Mouse (Mus musculus) midbrain, embryonic 12.5 days (tissue): ENCODE data around the gene Hydin. TPM values are rescaled to one million over a fixed set of nuclear protein-coding genes. Genes with fewer than 3 reads are reported as not detected.
"Not testable (repeated sequence)": the region's sequence is repeated elsewhere in the genome, so short reads cannot be mapped to it uniquely, and the experiment has no call there.

Experiments
- ATAC-seq: fragments of 200-750 bp; cut with Nextera tagmentation; 2 replicates; pipeline ENCODE4 v1.8.0; 2017; ENCODE audit warnings: low read depth, moderate TSS enrichment, moderate library complexity; ENCODE audit not compliant: low FRiP score
- H3K27ac ChIP-seq: fragments of 300-500 bp; sonication (generic); replicated peaks from 2 replicates; pipeline ENCODE4 v1.5.1; 2016; ENCODE audit warnings: mild to moderate bottlenecking
- H3K27me3 ChIP-seq: fragments of 300-500 bp; sonication (generic); 2 replicates; pipeline ENCODE4 v1.6.1; 2016; ENCODE audit warnings: mild to moderate bottlenecking
- H3K36me3 ChIP-seq: fragments of 300-500 bp; sonication (generic); 2 replicates; pipeline ENCODE4 v1.6.1; 2016
- H3K4me1 ChIP-seq: fragments of 300-500 bp; sonication (generic); 2 replicates; pipeline ENCODE4 v1.6.1; 2016
- H3K4me2 ChIP-seq: fragments of 300-500 bp; sonication (generic); replicated peaks from 2 replicates; pipeline ENCODE4 v1.6.1; 2016; ENCODE audit warnings: mild to moderate bottlenecking, moderate library complexity
- H3K4me3 ChIP-seq: fragments of 300-500 bp; sonication (generic); 2 replicates; pipeline ENCODE4 v1.5.1; 2016; ENCODE audit warnings: mild to moderate bottlenecking
- H3K9ac ChIP-seq: fragments of 300-500 bp; sonication (generic); replicated peaks from 2 replicates; pipeline ENCODE4 v1.6.1; 2016; ENCODE audit warnings: mild to moderate bottlenecking, moderate library complexity
- H3K9me3 ChIP-seq: fragments of 300-500 bp; sonication (generic); 2 replicates; pipeline ENCODE4 v1.6.1; 2016; ENCODE audit warnings: mild to moderate bottlenecking
- WGBS: fragments of 180-500 bp; shearing (Covaris S2); methylation state at CpG from one replicate; pipeline ENCODE4 v1.1.7; 2016; 5-methylcytosine and 5-hydroxymethylcytosine counted together
- polyA plus RNA-seq: library from polyadenylated mRNA; unstranded; fragments of >200 nt; fragmentation: Nextera tagmentation; extraction: Ambion mirVana; gene quantifications from 2 replicates; pipeline ENCODE4 v1.2.1, GENCODE M21; 2016

Gene Hydin
- polyA plus RNA-seq, 1 experiment from 2014 or later, result 0.03 TPM

DNA sequence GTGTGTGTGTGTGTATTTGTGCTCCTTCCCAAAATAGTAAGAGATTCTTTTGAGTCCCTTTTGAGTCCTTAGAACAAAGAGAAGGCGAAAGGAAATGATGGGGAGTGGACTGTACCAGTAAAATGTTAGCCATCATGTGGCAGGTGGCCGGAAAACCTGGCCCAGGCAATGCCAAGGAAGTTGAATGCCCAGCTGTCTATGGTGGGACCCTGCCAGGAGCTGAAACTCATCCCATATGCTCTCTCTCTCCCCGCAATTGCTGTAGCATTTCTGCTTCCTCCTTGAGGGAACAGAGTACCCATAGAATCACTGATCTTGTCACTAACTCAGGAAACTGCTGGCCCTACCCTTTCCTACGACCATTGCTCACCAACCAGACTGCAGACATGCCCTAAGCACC lies 271.1 kb downstream of the Hydin start:
- Histone ChIP-seq H3K4me3 (no peak overlapping the region), H3K4me2 (no peak overlapping the region), H3K36me3 (no peaks in the 10 kb centered on the region), H3K27me3 (no peaks in the 10 kb centered on the region), H3K27ac (no peak overlapping the region), H3K9ac (no peak overlapping the region), H3K9me3 (no peaks in the 10 kb centered on the region), H3K4me1 (no peaks in the 10 kb centered on the region)
- ATAC-seq, result no peak
- 84% methylated on average over 4 of the region's 4 CpGs for WGBS

DNA sequence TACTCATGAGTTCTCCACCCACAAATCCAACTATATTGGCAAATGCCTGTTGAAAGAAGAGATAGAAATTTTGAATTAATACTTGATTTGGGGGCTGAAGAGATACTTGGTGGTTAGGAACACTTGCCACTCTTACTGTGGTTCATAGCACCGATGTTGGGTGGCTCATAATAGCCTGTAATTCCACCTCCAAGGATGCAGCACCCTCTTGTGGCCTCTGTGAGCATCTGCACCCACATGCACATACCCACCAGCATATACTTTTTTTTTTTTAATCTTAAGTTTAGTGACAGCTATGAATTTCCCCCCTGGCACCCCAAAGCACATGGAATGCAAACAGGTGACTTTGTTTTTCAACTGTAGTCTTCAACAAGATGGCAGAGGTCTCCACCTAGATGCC lies 283.6 kb downstream of the Hydin start:
- Histone ChIP-seq H3K4me2 (no peak overlapping the region), H3K4me3 (no peak overlapping the region), H3K9ac (no peak overlapping the region), H3K9me3 (peaks cover 7% of the 10 kb centered on the region), H3K36me3 (no peaks in the 10 kb centered on the region), H3K4me1 (no peaks in the 10 kb centered on the region), H3K27me3 (no peaks in the 10 kb centered on the region), H3K27ac (no peak overlapping the region)
- ATAC-seq, result no peak
- 80% methylated on average over 1 of the region's 1 CpGs for WGBS

DNA sequence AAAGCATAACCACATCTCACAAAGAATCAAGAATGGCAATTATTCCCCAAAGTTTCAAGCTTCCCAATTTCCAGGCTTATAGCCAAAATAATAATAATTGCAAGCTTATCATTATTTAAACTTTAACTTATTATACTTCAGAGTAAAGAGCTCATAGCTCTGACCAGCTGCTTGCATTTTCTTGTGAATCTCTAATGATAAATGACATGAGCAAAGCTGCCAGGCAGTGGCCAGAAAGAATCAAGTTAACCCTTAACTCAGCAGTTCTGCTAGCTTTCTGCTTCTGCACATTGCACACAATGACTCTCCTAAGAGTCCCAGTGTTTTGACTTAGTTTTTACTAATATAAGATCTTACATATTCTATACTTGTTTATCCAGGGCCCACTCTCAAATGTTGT lies 285.3 kb downstream of the Hydin start:
- ATAC-seq, H3K27ac ChIP-seq, H3K4me1 ChIP-seq, H3K9me3 ChIP-seq, H3K4me2 ChIP-seq, H3K36me3 ChIP-seq, H3K4me3 ChIP-seq, H3K9ac ChIP-seq, H3K27me3 ChIP-seq: not testable (repeated sequence)

- Histone ChIP-seq H3K9me3 (no peaks in the 10 kb centered on the region), H3K4me2 (no peak overlapping the region), H3K36me3 (no peaks in the 10 kb centered on the region), H3K27ac (no peak overlapping the region), H3K9ac (no peak overlapping the region), H3K4me3 (no peak overlapping the region), H3K4me1 (no peaks in the 10 kb centered on the region), H3K27me3 (no peaks in the 10 kb centered on the region)
- 85% methylated on average over 9 of the region's 9 CpGs for WGBS
- ATAC-seq, result no peak
These were observed 325.9 kb downstream of the Hydin start for GRCm38 (mm10) chr8:110592641-110593040.

- H3K36me3 ChIP-seq, result no peaks in the 10 kb centered on the region
- ATAC-seq, result no peak
- WGBS, result 89% methylated on average over 6 of the region's 6 CpGs
- H3K4me2 ChIP-seq, result no peak overlapping the region
- no peaks in the 10 kb centered on the region for H3K4me1 ChIP-seq
- H3K4me3 ChIP-seq, result no peak overlapping the region
- no peak overlapping the region for H3K27ac ChIP-seq
- H3K27me3 ChIP-seq, result no peaks in the 10 kb centered on the region
- no peaks in the 10 kb centered on the region for H3K9me3 ChIP-seq
- no peak overlapping the region for H3K9ac ChIP-seq
These were observed 327.4 kb downstream of the Hydin start for GRCm38 (mm10) chr8:110594164-110594563.

DNA sequence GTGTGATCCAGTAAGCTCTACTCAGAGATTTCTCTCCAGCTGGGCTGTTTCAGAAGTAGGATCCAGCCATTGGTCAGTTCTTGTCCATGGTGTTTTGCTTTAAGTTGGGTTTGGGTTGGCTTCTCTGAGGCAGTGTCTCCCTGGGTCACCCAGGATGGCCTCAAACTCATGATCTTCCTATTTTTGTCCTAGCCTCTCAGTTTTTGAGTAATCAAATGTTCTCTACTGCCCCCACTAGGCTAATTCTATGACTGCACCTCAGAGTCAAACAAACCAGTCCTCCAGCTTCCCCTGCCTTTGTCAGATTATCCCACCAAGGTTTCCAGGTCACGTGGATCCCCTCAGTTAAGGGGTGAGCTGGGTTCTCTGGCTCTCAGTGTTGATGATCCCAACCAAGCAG lies 337.8 kb downstream of the Hydin start:
- Histone ChIP-seq H3K4me3 (no peak overlapping the region), H3K9ac (no peak overlapping the region), H3K27me3 (no peaks in the 10 kb centered on the region; the same call in 1 of the 2 replicates), H3K4me1 (no peaks in the 10 kb centered on the region), H3K9me3 (no peaks in the 10 kb centered on the region), H3K36me3 (no peaks in the 10 kb centered on the region), H3K4me2 (no peak overlapping the region), H3K27ac (no peak overlapping the region)
- 3% methylated on average over 1 of the region's 1 CpGs for WGBS
- ATAC-seq, result no peak

- Histone ChIP-seq H3K27ac (no peak overlapping the region), H3K4me3 (no peak overlapping the region), H3K27me3 (no peaks in the 10 kb centered on the region; the same call in 1 of the 2 replicates), H3K9ac (no peak overlapping the region), H3K4me2 (no peak overlapping the region), H3K36me3 (no peaks in the 10 kb centered on the region), H3K4me1 (no peaks in the 10 kb centered on the region), H3K9me3 (no peaks in the 10 kb centered on the region)
- WGBS, result 63% methylated on average over 6 of the region's 6 CpGs
- ATAC-seq, result no peak
These were observed 338.7 kb downstream of the Hydin start for GRCm38 (mm10) chr8:110605401-110606015.

GRCm38 (mm10) chr8:110615730-110616129 lies 349.0 kb downstream of the Hydin start:
- Histone ChIP-seq H3K4me3 (no peak overlapping the region), H3K27ac (no peak overlapping the region), H3K4me2 (no peak overlapping the region), H3K4me1 (peaks cover 19% of the 10 kb centered on the region), H3K9ac (no peak overlapping the region), H3K36me3 (no peaks in the 10 kb centered on the region), H3K9me3 (no peaks in the 10 kb centered on the region), H3K27me3 (peaks cover 13% of the 10 kb centered on the region)
- 85% methylated on average over 3 of the region's 3 CpGs for WGBS
- no peak for ATAC-seq

DNA sequence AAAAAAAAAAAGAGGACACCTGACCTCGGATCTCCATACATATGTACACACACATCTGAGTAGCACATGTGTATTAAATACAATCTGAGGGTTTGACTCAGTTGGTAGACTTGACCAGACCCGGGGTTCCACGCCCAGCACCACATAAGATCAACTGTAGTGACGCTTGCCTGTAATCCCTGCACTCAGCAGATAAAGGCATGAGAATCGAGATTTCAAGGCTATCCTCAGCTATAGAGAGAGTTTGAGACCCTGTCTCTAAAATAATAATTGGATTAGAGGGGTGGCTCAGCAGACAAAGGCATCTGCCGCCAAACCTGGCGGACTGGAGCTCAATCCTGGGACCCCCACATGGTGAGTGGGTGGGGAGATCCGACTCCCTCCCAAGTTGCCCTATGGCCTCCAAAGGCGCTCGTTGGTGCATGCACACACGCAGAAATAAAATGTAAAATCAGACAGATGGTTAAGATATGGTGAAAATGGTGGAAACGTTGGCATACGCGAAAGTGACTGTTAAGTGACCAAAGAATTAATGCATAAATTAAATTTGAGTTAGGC lies 351.1 kb downstream of the Hydin start:
- Histone ChIP-seq H3K36me3 (no peaks in the 10 kb centered on the region), H3K27me3 (peaks cover 13% of the 10 kb centered on the region), H3K4me3 (peak overlapping the region; percentile 92), H3K27ac (peak overlapping the region; percentile 63), H3K9ac (peak overlapping the region; percentile 52), H3K4me1 (peaks cover 19% of the 10 kb centered on the region), H3K9me3 (no peaks in the 10 kb centered on the region), H3K4me2 (peak overlapping the region; percentile 69)
- ATAC-seq, result peak; percentile 69
- WGBS, result 18% methylated on average over 14 of the region's 14 CpGs

- under 1% methylated on average over 63 of the region's 67 CpGs for WGBS
- Histone ChIP-seq H3K4me1 (peaks cover 19% of the 10 kb centered on the region), H3K4me3 (peak within 1 kb of the TSS; percentile 92), H3K4me2 (peak within 1 kb of the TSS; percentile 69), H3K9ac (peak within 1 kb of the TSS; percentile 77), H3K36me3 (no peaks in the 10 kb centered on the region), H3K9me3 (no peaks in the 10 kb centered on the region), H3K27me3 (peaks cover 13% of the 10 kb centered on the region), H3K27ac (peak within 1 kb of the TSS; percentile 63)
- ATAC-seq, result peak; percentile 98
These were observed 351.8 kb downstream of the Hydin start, which contains the start of gene Vac14 for GRCm38 (mm10) chr8:110618391-110619207. TSS of gene Vac14 (plus strand) at chr8:110618585.

DNA sequence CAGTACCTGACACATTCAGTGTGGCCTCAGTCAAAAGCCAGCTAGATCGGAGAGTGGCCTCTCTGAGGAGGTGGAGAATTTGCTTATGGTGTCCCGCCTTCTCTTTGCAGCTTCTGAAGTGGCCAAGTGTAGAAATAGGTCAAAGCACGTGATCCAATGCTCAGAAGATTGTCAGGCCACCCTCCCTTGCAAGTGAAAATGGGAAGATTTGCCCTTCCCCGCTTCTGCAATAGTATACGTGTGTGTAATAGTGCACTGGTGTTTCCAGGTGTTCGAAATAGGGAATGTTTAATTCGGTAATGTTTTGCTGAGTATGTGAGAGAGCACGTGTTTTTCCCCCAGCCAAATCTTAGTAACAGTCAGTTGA lies 352.4 kb downstream of the Hydin start:
- H3K27me3 ChIP-seq, result peaks cover 13% of the 10 kb centered on the region
- no peaks in the 10 kb centered on the region for H3K36me3 ChIP-seq
- H3K4me2 ChIP-seq, result peak overlapping the region; percentile 69
- 31% methylated on average over 8 of the region's 8 CpGs for WGBS
- H3K9me3 ChIP-seq, result no peaks in the 10 kb centered on the region
- ATAC-seq, result no peak
- no peak overlapping the region for H3K27ac ChIP-seq
- H3K9ac ChIP-seq, result peak overlapping the region; percentile 77
- H3K4me1 ChIP-seq, result peaks cover 19% of the 10 kb centered on the region
- H3K4me3 ChIP-seq, result peak overlapping the region; percentile 92

- Histone ChIP-seq H3K27me3 (peaks cover 13% of the 10 kb centered on the region), H3K4me3 (no peak overlapping the region; the same call in 1 of the 2 replicates), H3K36me3 (no peaks in the 10 kb centered on the region), H3K27ac (no peak overlapping the region), H3K9me3 (no peaks in the 10 kb centered on the region), H3K4me1 (peaks cover 19% of the 10 kb centered on the region), H3K4me2 (peak overlapping the region; percentile 69), H3K9ac (no peak overlapping the region)
- no peak for ATAC-seq
- WGBS, result 91% methylated on average over 5 of the region's 5 CpGs
These were observed 353.1 kb downstream of the Hydin start for GRCm38 (mm10) chr8:110619919-110620318.
